Mouse (Mus musculus) liver, embryonic 16.5 days (tissue): ENCODE results near the gene Zfp831. TPM values are rescaled to one million over a fixed set of nuclear protein-coding genes. Genes with fewer than 3 reads are reported as not detected.

Experiments
- ATAC-seq: fragments of 200-750 bp; cut with Nextera tagmentation; 2 replicates; pipeline ENCODE4 v1.8.0; 2017; ENCODE audit warnings: low read depth, mild to moderate bottlenecking, moderate number of reproducible peaks, moderate library complexity
- H3K27ac ChIP-seq: fragments of 300-500 bp; sonication (generic); 2 replicates; pipeline ENCODE4 v1.5.1; 2014; ENCODE audit warnings: mild to moderate bottlenecking, low read length
- H3K27me3 ChIP-seq: fragments of 300-500 bp; sonication (generic); 2 replicates; pipeline ENCODE4 v1.6.1; 2014; ENCODE audit warnings: low read depth, low read length, mixed read lengths; ENCODE audit not compliant: control insufficient read depth, insufficient read depth
- H3K36me3 ChIP-seq: fragments of 300-500 bp; sonication (generic); 2 replicates; pipeline ENCODE4 v1.6.1; 2014; ENCODE audit warnings: mild to moderate bottlenecking; ENCODE audit not compliant: control insufficient read depth, insufficient read depth
- H3K4me1 ChIP-seq: fragments of 300-500 bp; sonication (generic); 2 replicates; pipeline ENCODE4 v1.6.1; 2014; ENCODE audit warnings: low read depth, low read length, mixed read lengths; ENCODE audit not compliant: control insufficient read depth
- H3K4me2 ChIP-seq: fragments of 300-500 bp; sonication (generic); 2 replicates; pipeline ENCODE4 v1.6.1; 2014; ENCODE audit warnings: low read depth, low read length, mixed read lengths
- H3K4me3 ChIP-seq: fragments of 300-500 bp; sonication (generic); 2 replicates; pipeline ENCODE4 v1.5.1; 2014; ENCODE audit warnings: low read depth, mild to moderate bottlenecking, low read length
- H3K9ac ChIP-seq: fragments of 300-500 bp; sonication (generic); 2 replicates; pipeline ENCODE4 v1.6.1; 2014; ENCODE audit warnings: low read depth, low read length
- H3K9me3 ChIP-seq: fragments of 300-500 bp; sonication (generic); replicated peaks from 2 replicates; pipeline ENCODE4 v1.6.1; 2016; ENCODE audit warnings: low read length; ENCODE audit not compliant: control insufficient read depth
- WGBS: fragments of 180-500 bp; shearing (Covaris S2); extraction: QIAGEN DNeasy Blood & Tissue Kit; methylation state at CpG from one replicate; pipeline ENCODE4 v1.1.7; 2014; ENCODE audit not compliant: insufficient replicate concordance; 5-methylcytosine and 5-hydroxymethylcytosine counted together
- polyA plus RNA-seq: library from polyadenylated mRNA; unstranded; fragments of >200 nt; fragmentation: Nextera tagmentation; extraction: Ambion mirVana; gene quantifications from 2 replicates; pipeline ENCODE4 v1.2.1, GENCODE M21; 2015

Zfp831 gene
- polyA plus RNA-seq, 1 experiment from 2014 or later: 0.06 TPM

DNA sequence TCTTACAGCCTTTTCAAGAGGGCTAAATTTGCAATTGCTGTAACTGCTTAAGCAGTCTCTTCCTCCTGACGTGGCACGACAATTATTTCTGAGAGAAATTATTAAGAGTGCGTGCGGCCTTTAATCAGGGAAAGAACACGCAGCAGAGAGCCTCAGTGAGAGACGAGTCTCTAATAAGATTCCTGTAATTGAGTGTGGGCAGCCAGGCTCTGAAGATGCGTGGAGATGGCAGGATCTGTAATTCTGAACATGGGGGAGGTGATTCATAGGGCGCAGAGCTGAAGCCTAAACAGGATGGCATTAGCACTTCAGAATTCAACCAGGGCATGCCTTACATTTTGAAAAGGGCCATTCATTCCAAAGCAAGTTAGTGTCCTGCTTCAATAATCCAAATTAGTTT, 58.0 kb downstream of the Zfp831 start:
- H3K9me3 ChIP-seq: no peaks in the 10 kb centered on the region
- 81% methylated on average over 8 of the region's 8 CpGs for WGBS
- no peaks in the 10 kb centered on the region for H3K36me3 ChIP-seq
- no peaks in the 10 kb centered on the region for H3K4me1 ChIP-seq
- no peak overlapping the region for H3K4me3 ChIP-seq
- no peak overlapping the region for H3K27ac ChIP-seq
- no peaks in the 10 kb centered on the region for H3K27me3 ChIP-seq
- no peak for ATAC-seq
- H3K9ac ChIP-seq: no peak overlapping the region
- H3K4me2 ChIP-seq: no peak overlapping the region

DNA sequence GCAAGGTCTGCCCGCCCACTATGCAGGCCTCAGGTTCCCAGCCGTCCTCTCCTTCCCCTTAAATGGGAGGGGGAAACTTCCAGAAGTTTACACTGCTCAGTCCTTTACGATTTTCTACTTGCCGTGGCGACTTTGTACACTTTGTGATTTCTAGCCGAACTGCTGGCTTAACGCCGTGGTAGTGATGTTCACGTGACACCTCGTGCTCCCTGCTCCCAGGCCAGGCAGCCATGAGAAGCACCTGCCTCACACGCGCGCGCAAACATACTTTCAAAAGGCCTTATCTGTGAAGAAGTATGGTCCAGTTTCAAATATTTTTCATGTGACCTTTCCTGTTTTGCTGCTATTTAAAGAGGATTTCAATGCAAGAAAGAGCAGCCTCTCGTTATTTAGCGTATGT, 63.8 kb downstream of the Zfp831 start:
- 74% methylated on average over 16 of the region's 16 CpGs for WGBS
- ATAC-seq: no peak

DNA sequence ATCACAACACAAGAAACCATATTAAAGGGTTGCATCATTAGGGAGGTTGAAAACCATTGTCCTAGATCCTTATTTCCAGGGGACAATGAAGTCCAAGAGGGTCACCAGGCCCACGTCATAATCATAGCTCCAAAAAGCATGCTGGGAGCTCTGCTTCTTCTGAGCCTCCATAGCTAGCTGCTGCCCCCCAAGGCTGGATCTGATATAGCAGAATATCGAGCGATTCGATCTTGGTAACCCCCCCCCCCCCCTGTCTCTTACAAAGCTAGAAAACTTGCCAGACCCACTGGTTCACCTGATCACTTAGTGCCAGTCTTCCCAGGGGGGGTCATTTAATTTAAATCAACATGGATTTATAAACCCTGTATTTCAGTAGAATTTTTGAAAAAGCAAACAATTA, 65.3 kb downstream of the Zfp831 start:
- H3K27me3 ChIP-seq: no peaks in the 10 kb centered on the region
- no peak overlapping the region for H3K9ac ChIP-seq
- WGBS: 57% methylated on average over 4 of the region's 4 CpGs
- no peak overlapping the region for H3K4me2 ChIP-seq
- no peaks in the 10 kb centered on the region for H3K36me3 ChIP-seq
- no peaks in the 10 kb centered on the region for H3K4me1 ChIP-seq
- no peaks in the 10 kb centered on the region for H3K9me3 ChIP-seq
- no peak overlapping the region for H3K4me3 ChIP-seq
- H3K27ac ChIP-seq: no peak overlapping the region
- no peak for ATAC-seq

More for the DNA sequence above, 63.8 kb downstream of the Zfp831 start:
- no peaks in the 10 kb centered on the region for H3K4me1 ChIP-seq
- no peak overlapping the region for H3K27ac ChIP-seq
- no peaks in the 10 kb centered on the region for H3K36me3 ChIP-seq
- H3K9ac ChIP-seq: no peak overlapping the region
- H3K27me3 ChIP-seq: no peaks in the 10 kb centered on the region
- H3K4me2 ChIP-seq: no peak overlapping the region
- H3K4me3 ChIP-seq: no peak overlapping the region
- no peaks in the 10 kb centered on the region for H3K9me3 ChIP-seq

DNA sequence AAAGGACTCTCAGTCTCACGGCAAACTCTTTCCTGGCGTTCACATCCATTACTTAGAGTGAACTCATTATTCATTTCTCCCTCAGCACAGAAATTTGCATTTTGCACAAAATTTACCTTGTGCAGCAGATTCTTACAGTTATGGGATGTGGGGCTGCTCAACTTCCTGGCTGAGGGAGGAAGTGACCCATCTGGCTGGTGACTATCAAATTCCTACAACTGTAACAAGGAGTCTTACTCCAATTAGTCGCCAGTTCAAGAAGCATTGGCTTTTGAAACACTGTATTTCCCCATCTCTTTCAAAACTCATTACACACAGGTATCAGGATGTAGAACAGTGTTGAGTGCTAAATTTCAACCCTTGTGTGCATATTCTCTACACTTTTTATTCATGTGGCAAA, 66.9 kb downstream of the Zfp831 start:
- 38% methylated on average over 3 of the region's 3 CpGs for WGBS

DNA sequence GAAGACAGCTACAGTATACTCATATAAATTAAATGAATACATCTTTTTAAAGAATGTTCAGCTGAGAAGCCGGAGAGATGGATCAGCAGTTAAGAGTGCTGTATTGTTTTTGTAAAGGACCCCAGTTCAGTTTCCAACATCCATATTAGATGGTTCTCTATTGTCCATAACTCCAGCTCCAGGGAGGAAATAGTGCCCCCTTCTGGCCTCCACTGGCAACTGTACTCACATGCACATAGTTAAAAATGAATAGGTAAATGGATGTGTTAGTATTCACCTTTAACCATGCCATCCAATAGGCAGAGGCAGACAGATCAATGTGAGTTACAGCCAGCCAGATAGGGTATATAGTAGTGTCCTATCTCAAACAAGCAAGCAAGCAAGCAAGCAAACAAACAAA, 68.7 kb downstream of the Zfp831 start:
- ATAC-seq: no peak
- Histone ChIP-seq H3K4me1 (no peaks in the 10 kb centered on the region), H3K4me3 (no peak overlapping the region), H3K9me3 (no peaks in the 10 kb centered on the region), H3K27ac (no peak overlapping the region), H3K27me3 (no peaks in the 10 kb centered on the region), H3K4me2 (no peak overlapping the region), H3K36me3 (no peaks in the 10 kb centered on the region), H3K9ac (no peak overlapping the region)
- WGBS: 79% methylated on average over 1 of the region's 1 CpGs

More for the DNA sequence above, 66.9 kb downstream of the Zfp831 start:
- no peaks in the 10 kb centered on the region for H3K9me3 ChIP-seq
- H3K27ac ChIP-seq: no peak overlapping the region
- no peaks in the 10 kb centered on the region for H3K36me3 ChIP-seq
- no peak for ATAC-seq
- H3K27me3 ChIP-seq: no peaks in the 10 kb centered on the region
- H3K9ac ChIP-seq: no peak overlapping the region
- H3K4me2 ChIP-seq: no peak overlapping the region
- H3K4me1 ChIP-seq: no peaks in the 10 kb centered on the region
- no peak overlapping the region for H3K4me3 ChIP-seq

DNA sequence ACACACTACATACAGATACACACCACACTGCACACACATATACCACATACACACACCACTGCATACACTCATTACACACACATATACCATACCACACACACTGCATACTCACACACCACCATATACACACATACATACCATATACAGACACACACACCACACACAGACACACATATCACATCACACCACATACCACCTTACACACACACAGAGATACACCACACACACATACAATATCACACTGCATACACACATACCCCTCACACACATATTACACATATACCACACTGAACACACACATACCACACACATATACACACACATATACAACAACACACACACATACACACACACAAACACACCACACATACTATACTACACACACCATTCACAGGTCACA, 72.6 kb downstream of the Zfp831 start:
- Histone ChIP-seq H3K4me2 (no peak overlapping the region), H3K36me3 (no peaks in the 10 kb centered on the region), H3K27me3 (no peaks in the 10 kb centered on the region), H3K9me3 (no peaks in the 10 kb centered on the region), H3K27ac (no peak overlapping the region), H3K4me3 (no peak overlapping the region), H3K9ac (no peak overlapping the region), H3K4me1 (no peaks in the 10 kb centered on the region)
- no peak for ATAC-seq

DNA sequence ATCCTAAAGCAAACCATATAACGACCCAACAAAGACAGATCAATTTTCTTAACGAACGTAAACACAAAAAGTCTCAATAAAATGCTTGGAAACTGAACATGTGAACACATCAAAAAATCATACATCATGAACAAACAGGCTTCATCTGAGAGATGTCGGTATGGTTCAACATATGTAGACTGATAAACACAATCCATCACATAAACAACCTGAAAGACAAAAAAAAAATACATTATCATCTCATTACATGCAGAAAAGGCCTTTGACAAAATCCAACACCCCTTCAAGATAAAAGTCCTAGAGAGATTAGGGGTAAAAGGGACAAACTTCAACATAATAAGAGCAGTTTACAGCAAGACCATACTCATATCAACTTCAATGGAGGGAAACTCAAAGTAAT, 74.5 kb downstream of the Zfp831 start:
- H3K9me3 ChIP-seq: no peaks in the 10 kb centered on the region
- no peak overlapping the region for H3K27ac ChIP-seq
- WGBS: 60% methylated on average over 4 of the region's 4 CpGs
- no peaks in the 10 kb centered on the region for H3K36me3 ChIP-seq
- no peaks in the 10 kb centered on the region for H3K27me3 ChIP-seq
- no peaks in the 10 kb centered on the region for H3K4me1 ChIP-seq
- H3K4me3 ChIP-seq: no peak overlapping the region
- ATAC-seq: no peak
- no peak overlapping the region for H3K4me2 ChIP-seq
- H3K9ac ChIP-seq: no peak overlapping the region

DNA sequence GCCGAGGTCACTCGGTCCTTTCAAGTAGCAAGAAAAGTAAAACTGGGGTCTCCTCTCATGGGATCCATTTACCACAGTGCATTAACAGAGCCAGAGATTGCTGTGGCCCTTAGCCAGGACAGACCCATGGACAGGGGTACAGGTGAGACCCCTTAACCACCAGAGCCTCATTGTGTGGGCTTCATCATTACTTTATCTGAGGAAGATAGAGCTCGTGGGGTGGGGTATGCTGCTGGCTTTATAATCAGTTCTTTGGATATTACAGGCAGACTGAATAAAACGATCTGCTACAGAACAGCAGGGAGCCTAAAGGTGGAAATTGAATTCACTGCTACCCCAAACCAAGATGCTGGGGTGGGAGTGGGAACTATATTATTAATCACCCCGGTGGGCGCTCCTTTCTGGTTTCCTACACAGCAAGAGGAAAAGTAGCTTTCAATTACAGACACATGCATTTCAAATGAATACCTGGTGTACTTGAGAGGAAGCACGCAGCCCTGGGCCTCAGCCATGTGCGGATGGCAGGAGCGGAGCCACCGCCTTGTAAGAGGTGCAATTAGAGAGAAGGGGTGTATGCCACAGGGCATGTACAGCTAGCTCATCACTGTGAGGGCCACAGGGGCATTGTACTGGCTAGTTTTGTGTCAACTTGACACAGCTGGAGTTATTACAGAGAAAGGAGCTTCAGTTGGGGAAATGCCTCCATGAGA, 83.9 kb downstream of the Zfp831 start:
- no peak overlapping the region for H3K4me2 ChIP-seq
- H3K27ac ChIP-seq: no peak overlapping the region
- H3K4me3 ChIP-seq: no peak overlapping the region
- WGBS: 60% methylated on average over 10 of the region's 10 CpGs
- ATAC-seq: no peak
- no peaks in the 10 kb centered on the region for H3K9me3 ChIP-seq
- H3K27me3 ChIP-seq: no peaks in the 10 kb centered on the region
- no peaks in the 10 kb centered on the region for H3K36me3 ChIP-seq
- no peaks in the 10 kb centered on the region; the same call in 1 of the 2 replicates for H3K4me1 ChIP-seq
- H3K9ac ChIP-seq: no peak overlapping the region

DNA sequence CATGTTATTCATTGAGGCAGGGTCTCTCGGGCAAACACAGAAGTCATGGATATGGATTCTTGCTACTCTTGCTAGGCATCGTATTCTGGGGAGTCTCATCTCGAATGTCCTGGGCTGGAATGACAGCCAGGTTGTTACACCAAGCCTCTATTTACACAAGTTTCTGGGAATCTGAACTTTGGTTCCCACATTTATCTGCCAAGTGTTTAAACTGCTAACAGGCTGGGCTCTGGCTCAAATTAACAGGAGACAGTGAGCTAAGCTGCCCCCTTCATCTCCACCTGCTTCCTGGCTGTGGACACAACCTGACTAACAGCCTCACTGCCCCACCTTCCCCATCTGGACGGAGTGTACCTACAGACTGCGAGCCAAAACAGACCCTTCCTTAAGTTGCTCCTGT, 88.6 kb downstream of the Zfp831 start:
- WGBS: 56% methylated on average over 5 of the region's 5 CpGs
- Histone ChIP-seq H3K4me3 (no peak overlapping the region), H3K9ac (no peak overlapping the region), H3K36me3 (no peaks in the 10 kb centered on the region), H3K4me1 (no peaks in the 10 kb centered on the region; the same call in 1 of the 2 replicates), H3K9me3 (no peaks in the 10 kb centered on the region), H3K27me3 (no peaks in the 10 kb centered on the region), H3K27ac (no peak overlapping the region), H3K4me2 (no peak overlapping the region)
- peak; percentile 54 for ATAC-seq
